ENCODE assay signal across 8 mouse cellular contexts in genomic region chr17:29437535-29438324, GRCm38 (mm10). TPM values are rescaled to one million over a fixed set of nuclear protein-coding genes. Genes with fewer than 3 reads are reported as not detected.
DNase-seq lines count a peak whose midpoint lies in the region; ATAC-seq and TF ChIP-seq lines count a peak whose summit lies in the region.

No protein-coding gene starts in this region.

- DNase-seq in heart, embryonic 10.5 days (ENCODE audit: low spot score), result no peak
- no peak for DNase-seq in heart, postnatal 10 days
- DNase-seq in CH12.LX (ENCODE audit: extremely low read depth), result no peak
- no peak for DNase-seq in liver, postnatal 0 days
- DNase-seq in thymus, postnatal 25 days, result no peak
- no peak for DNase-seq in layer of hippocampus, adult 9-11 months

- ATAC-seq in forebrain, embryonic 16.5 days, result no peak; the same call in 1 of the 2 replicates
- no peak for ATAC-seq in liver, postnatal 0 days
- no peak for ATAC-seq in erythroid progenitor cell, adult 5-6 weeks (replicated peaks; ENCODE audit: low FRiP score, poor library complexity, severe bottlenecking)

- H3K4me2 ChIP-seq in CH12.LX (ENCODE audit: insufficient read depth, low read depth, poor library complexity, severe bottlenecking), result peak overlapping the region; percentile 70
- peak overlapping the region; percentile 70 for H3K4me2 ChIP-seq in forebrain, embryonic 16.5 days (ENCODE audit: low read length)
- peak overlapping the region; percentile 71 for H3K4me2 ChIP-seq in liver, postnatal 0 days (ENCODE audit: low read depth, low read length)

- H3K79me2 ChIP-seq in CH12.LX (replicated peaks; ENCODE audit: control insufficient read depth, extremely low read depth, insufficient read depth, poor library complexity, severe bottlenecking), result peaks cover 16% of the 10 kb centered on the region

- dilution Hi-C loops in CH12.LX (cut with MboI; ENCODE audit: extremely low pct_ligation_motif_present, extremely low pct_unique_long_range_greater_than_20kb, low sequenced_read_pairs), result no loop called here

- H3K4me1 ChIP-seq in heart, embryonic 10.5 days, result peaks cover 84% of the 10 kb centered on the region
- H3K4me1 ChIP-seq in CH12.LX (ENCODE audit: control insufficient read depth in 1 of 2, insufficient read depth in 2 of 2), result peaks cover 9 to 44% of the 10 kb centered on the region in 2 experiments
- peaks cover 20% of the 10 kb centered on the region for H3K4me1 ChIP-seq in forebrain, embryonic 16.5 days (replicated peaks; ENCODE audit: control insufficient read depth, insufficient read depth, low read length)
- peaks cover 65% of the 10 kb centered on the region for H3K4me1 ChIP-seq in liver, postnatal 0 days (ENCODE audit: insufficient read depth)

- peak overlapping the region; percentile 92 for H3K27ac ChIP-seq in heart, embryonic 10.5 days
- H3K27ac ChIP-seq in CH12.LX (ENCODE audit: insufficient read depth, low read depth), result peak overlapping the region; percentile 64; the same call in 1 of the 2 replicates
- peak overlapping the region; percentile 74 for H3K27ac ChIP-seq in forebrain, embryonic 16.5 days (ENCODE audit: low read length)
- peak overlapping the region; percentile 90 for H3K27ac ChIP-seq in liver, postnatal 0 days (ENCODE audit: low read depth)

- peak overlapping the region; percentile 58 for H3K4me3 ChIP-seq in heart, embryonic 10.5 days
- H3K4me3 ChIP-seq in CH12.LX (replicated peaks in 1 of 3; ENCODE audit: low read depth in 2 of 3, low read length in 2 of 3, poor library complexity in 1 of 3), result peak overlapping the region; percentile 33 to 88 (median 71)
- peak overlapping the region; percentile 47 for H3K4me3 ChIP-seq in forebrain, embryonic 16.5 days (replicated peaks; ENCODE audit: low read length)
- peak overlapping the region; percentile 58 for H3K4me3 ChIP-seq in liver, postnatal 0 days (ENCODE audit: low read depth, low read length)

- no peak for TF ChIP-seq EP300 in CH12.LX (IDR thresholded peaks at IDR 0.05; ENCODE audit: low read length)
- no peak for TF ChIP-seq EP300 in liver, postnatal 0 days (IDR thresholded peaks at IDR 0.05; ENCODE audit: low read depth)

- in situ Hi-C loops in CH12.LX (cut with MboI; ENCODE audit: low pct_ligation_motif_present, low pct_unique_long_range_greater_than_20kb, low sequenced_read_pairs), result loop anchor here (5.0 kb wide), 1 partner anchor 45 kb away; no protein-coding TSS in a partner anchor

- H3K9me3 ChIP-seq in heart, embryonic 10.5 days, result no peaks in the 10 kb centered on the region
- H3K9me3 ChIP-seq in CH12.LX (replicated peaks; ENCODE audit: low read length), result no peaks in the 10 kb centered on the region
- no peaks in the 10 kb centered on the region for H3K9me3 ChIP-seq in forebrain, embryonic 16.5 days (ENCODE audit: control insufficient read depth, low read length)
- no peaks in the 10 kb centered on the region for H3K9me3 ChIP-seq in liver, postnatal 0 days (ENCODE audit: low read length)

- 37% methylated on average over 16 of the region's 16 CpGs for WGBS in heart, embryonic 10.5 days
- 36% methylated on average over 16 of the region's 16 CpGs for WGBS in forebrain, embryonic 16.5 days
- WGBS in liver, postnatal 0 days (ENCODE audit: insufficient replicate concordance), result 26% methylated on average over 16 of the region's 16 CpGs

- peak overlapping the region; percentile 57 for H3K9ac ChIP-seq in CH12.LX (ENCODE audit: insufficient read depth, low read depth)
- H3K9ac ChIP-seq in forebrain, embryonic 16.5 days (replicated peaks; ENCODE audit: low read depth, low read length), result peak overlapping the region; percentile 70
- peak overlapping the region; percentile 74 for H3K9ac ChIP-seq in liver, postnatal 0 days (replicated peaks)

- intact Hi-C loops in heart, postnatal 10 days (cut with DNase I), result no loop called here

- no peak for TF ChIP-seq RAD21 in CH12.LX (IDR thresholded peaks at IDR 0.05; ENCODE audit: low read depth, low read length)

- peak; percentile 12; the same call in 1 of the 2 replicates for TF ChIP-seq POLR2A in CH12.LX (IDR thresholded peaks at IDR 0.05; ENCODE audit: low read depth, low read length)

- no peaks in the 10 kb centered on the region for H3K27me3 ChIP-seq in heart, embryonic 10.5 days (ENCODE audit: insufficient read depth, poor library complexity, severe bottlenecking)
- no peaks in the 10 kb centered on the region for H3K27me3 ChIP-seq in CH12.LX (replicated peaks)
- no peaks in the 10 kb centered on the region for H3K27me3 ChIP-seq in forebrain, embryonic 16.5 days (replicated peaks; ENCODE audit: control insufficient read depth, insufficient read depth, low read length)
- no peaks in the 10 kb centered on the region for H3K27me3 ChIP-seq in liver, postnatal 0 days (ENCODE audit: insufficient read depth, low read length)

- no peaks in the 10 kb centered on the region for H3K36me3 ChIP-seq in heart, embryonic 10.5 days
- peaks cover 0 to 15% of the 10 kb centered on the region in 2 experiments for H3K36me3 ChIP-seq in CH12.LX (replicated peaks in 1 of 2; ENCODE audit: control insufficient read depth in 1 of 2, insufficient read depth in 1 of 2, low read length in 1 of 2)
- no peaks in the 10 kb centered on the region for H3K36me3 ChIP-seq in forebrain, embryonic 16.5 days (ENCODE audit: control insufficient read depth, insufficient read depth)
- no peaks in the 10 kb centered on the region for H3K36me3 ChIP-seq in liver, postnatal 0 days (replicated peaks; ENCODE audit: insufficient read depth, low read length)

- TF ChIP-seq CTCF in CH12.LX (conservative IDR thresholded peaks at IDR 0.05 in 1 of 2, IDR thresholded peaks at IDR 0.05 in 1 of 2; ENCODE audit: low read depth in 2 of 2, low read length in 2 of 2), result no peak
- TF ChIP-seq CTCF in liver, postnatal 0 days (IDR thresholded peaks at IDR 0.05; ENCODE audit: low read depth), result no peak

TF ChIP-seq in CH12.LX, 34 proteins besides CTCF, POLR2A, EP300 and RAD21:
- no peak for TF ChIP-seq USF1 (IDR thresholded peaks at IDR 0.05; ENCODE audit: low read depth, low read length)
- no peak for TF ChIP-seq CHD1 (IDR thresholded peaks at IDR 0.05; ENCODE audit: low read depth, low read length)
- no peak; the same call in 1 of the 2 replicates for TF ChIP-seq ETS1 (conservative IDR thresholded peaks at IDR 0.05; ENCODE audit: low read depth, low read length)
- peak; percentile 70 for TF ChIP-seq CHD2 (IDR thresholded peaks at IDR 0.05; ENCODE audit: low read length)
- TF ChIP-seq TBP (conservative IDR thresholded peaks at IDR 0.05; ENCODE audit: low read depth, low read length), result 0 out of 2 replicates have a peak, but pooled peaks have one; percentile 33
- TF ChIP-seq ELF1 (IDR thresholded peaks at IDR 0.05; ENCODE audit: low read depth, low read length), result no peak
- TF ChIP-seq POLR2AphosphoS2 (IDR thresholded peaks at IDR 0.05; ENCODE audit: low read depth, low read length), result no peak
- peak; percentile 80; the same call in 1 of the 2 replicates for TF ChIP-seq ZNF384 (IDR thresholded peaks at IDR 0.05; ENCODE audit: low read depth, low read length)

RNA-seq across cellular contexts. Expression of gene Pim1, which starts 52.8 kb away (rescaled TPM):
- 28.7 and 31.4 TPM in 2 replicates for polyA plus RNA-seq in heart, embryonic 10.5 days (2016; fragmentation: Nextera tagmentation; extraction: Ambion mirVana)
- total RNA-seq in heart, postnatal 10 days (2021), result 10 to 100 TPM; 40.6 to 51.5 TPM
- total RNA-seq in CH12.LX (2012; rRNA removed) (141 and 178 TPM in 2 replicates), CH12.LX (2014; rRNA removed) (72.7 and 75.8 TPM in 2 replicates)
- 121 and 133 TPM in 2 replicates for polyA plus RNA-seq in CH12.LX (2012; ENCODE audit: insufficient read length, low read depth)
- polyA plus RNA-seq in forebrain, embryonic 16.5 days (2015; fragmentation: Nextera tagmentation; extraction: Ambion mirVana), result 11.4 and 11.8 TPM in 2 replicates
- 35.6 and 57.1 TPM in 2 replicates for polyA plus RNA-seq in liver, postnatal 0 days (2015; fragmentation: Nextera tagmentation; extraction: Ambion mirVana)
- total RNA-seq in erythroid progenitor cell, adult 5-6 weeks (2015; ENCODE audit: low replicate concordance), result 88.0 and 102 TPM in 2 replicates
- total RNA-seq in erythroid progenitor cell, adult 5-6 weeks (2017; ENCODE audit: low replicate concordance), result 143 and 147 TPM in 2 replicates
